Mouse (Mus musculus) liver, adult 2 months (tissue): Measurements from ENCODE around the gene Nlgn2. TPM values are rescaled to one million over a fixed set of nuclear protein-coding genes. Genes with fewer than 3 reads are reported as not detected.

Source experiments
- DNase-seq: peaks from one replicate; pipeline ENCODE4 v3.0.0-alpha.2; 2011; ENCODE audit warnings: low read depth, low spot score; ENCODE audit errors: extremely low read depth
- H3K27ac ChIP-seq: fragments of 200-500 bp; replicated peaks from 2 replicates; pipeline ENCODE4 v1.5.1; 2012; ENCODE audit warnings: low read depth, mild to moderate bottlenecking, control low read depth, inconsistent platforms, low read length; ENCODE audit not compliant: insufficient read depth
- H3K27me3 ChIP-seq: fragments of 200-500 bp; 2 replicates; pipeline ENCODE4 v1.6.1; 2012; ENCODE audit warnings: mild to moderate bottlenecking, moderate library complexity, low read length, inconsistent platforms; ENCODE audit not compliant: control insufficient read depth, insufficient read depth
- H3K36me3 ChIP-seq: fragments of 200-500 bp; 2 replicates; pipeline ENCODE4 v1.6.1; 2012; ENCODE audit warnings: low read length, inconsistent platforms; ENCODE audit not compliant: control insufficient read depth, insufficient read depth
- H3K4me1 ChIP-seq: fragments of 200-500 bp; 2 replicates; pipeline ENCODE4 v1.6.1; 2011; ENCODE audit warnings: low read length; ENCODE audit not compliant: control insufficient read depth, insufficient read depth
- H3K4me3 ChIP-seq: fragments of 200-500 bp; 2 replicates; pipeline ENCODE4 v1.5.1; 2011; ENCODE audit warnings: low read depth, mild to moderate bottlenecking, control low read depth, low read length, moderate library complexity; ENCODE audit not compliant: insufficient read depth
- H3K79me2 ChIP-seq: fragments of 200-500 bp; 2 replicates; pipeline ENCODE4 v1.6.1; 2012; ENCODE audit warnings: inconsistent platforms, mild to moderate bottlenecking, low read length, moderate library complexity; ENCODE audit not compliant: control insufficient read depth, insufficient read depth
- H3K9ac ChIP-seq: fragments of 200-500 bp; 2 replicates; pipeline ENCODE4 v1.6.1; 2012; ENCODE audit warnings: low read depth, mild to moderate bottlenecking, control low read depth, inconsistent platforms, low read length
- CTCF ChIP-seq: fragments of 200-500 bp; IDR thresholded peaks from 2 replicates; pipeline ENCODE4 v1.5.1; 2011; ENCODE audit warnings: low read depth, low read length, control low read depth
- POLR2A ChIP-seq: fragments of 200-500 bp; IDR thresholded peaks from 2 replicates; pipeline ENCODE4 v1.6.1; 2011; ENCODE audit warnings: low read length, control low read depth; ENCODE audit not compliant: insufficient read depth; ENCODE audit errors: extremely low read depth
- WGBS: fragments of 180-500 bp; shearing (Covaris S2); methylation state at CpG from one replicate; pipeline ENCODE4 v1.1.7; 2018; 5-methylcytosine and 5-hydroxymethylcytosine counted together
- polyA plus RNA-seq: library from polyadenylated mRNA; depleted of rRNA; stranded (reverse); fragments of >200 nt; gene quantifications from 2 replicates; pipeline ENCODE4 v1.2.3, GENCODE M21; 2012; rRNA removed
- total RNA-seq: library from RNA; depleted of rRNA; stranded (reverse); fragments of >200 nt; gene quantifications from 2 replicates; pipeline ENCODE4 v1.2.3, GENCODE M21; 2014; rRNA removed

The Nlgn2 gene
- total and polyA plus RNA-seq, 2 experiments = 0.18 to 1.9 TPM

GRCm38 (mm10) chr11:69776488-69776887, 61.1 kb downstream of the Nlgn2 start:
- DNase-seq = no peak
- TF ChIP-seq POLR2A (no peak), CTCF (no peak)
- Histone ChIP-seq H3K27me3 (no peaks in the 10 kb centered on the region), H3K79me2 (0 out of 2 replicates have a peak, but pooled peaks cover 2% of the 10 kb centered on the region), H3K9ac (no peak overlapping the region), H3K36me3 (no peaks in the 10 kb centered on the region; the same call in 1 of the 2 replicates), H3K4me3 (no peak overlapping the region), H3K27ac (no peak overlapping the region), H3K4me1 (no peaks in the 10 kb centered on the region; the same call in 1 of the 2 replicates)
- 92% methylated on average over 20 of the region's 20 CpGs for WGBS

DNA sequence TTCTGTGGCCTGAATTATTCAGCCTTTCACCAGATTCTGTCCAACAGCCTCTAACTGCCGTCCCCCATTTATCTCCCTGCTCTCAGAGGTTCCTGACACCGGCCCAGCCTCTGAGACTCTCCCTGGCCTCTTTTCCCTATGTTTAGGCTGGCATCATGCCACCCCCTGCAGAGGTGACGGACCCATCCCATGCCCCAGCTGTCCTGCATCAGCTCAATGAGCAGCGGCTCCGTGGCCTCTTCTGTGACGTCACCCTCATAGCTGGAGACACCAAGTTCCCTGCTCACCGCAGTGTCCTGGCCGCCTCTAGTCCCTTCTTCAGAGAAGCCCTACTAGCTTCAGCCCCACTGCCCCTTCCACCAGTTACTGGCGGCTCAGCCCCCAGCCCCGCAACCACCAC, 61.9 kb downstream of the Nlgn2 start:
- no peak for DNase-seq

GRCm38 (mm10) chr11:69774961-69775360, 62.6 kb downstream of the Nlgn2 start:
- Histone ChIP-seq H3K36me3 (no peaks in the 10 kb centered on the region; the same call in 1 of the 2 replicates), H3K79me2 (peaks cover 2% of the 10 kb centered on the region; the same call in 1 of the 2 replicates), H3K4me1 (no peaks in the 10 kb centered on the region; the same call in 1 of the 2 replicates), H3K4me3 (no peak overlapping the region), H3K27me3 (no peaks in the 10 kb centered on the region), H3K27ac (no peak overlapping the region), H3K9ac (no peak overlapping the region)
- TF ChIP-seq CTCF (no peak), POLR2A (no peak)
- 71% methylated on average over 5 of the region's 5 CpGs for WGBS
- DNase-seq = no peak

More for the DNA sequence above, 61.9 kb downstream of the Nlgn2 start:
- no peak overlapping the region for H3K9ac ChIP-seq
- TF ChIP-seq POLR2A (no peak), CTCF (no peak)
- H3K4me1 ChIP-seq = no peaks in the 10 kb centered on the region; the same call in 1 of the 2 replicates
- 87% methylated on average over 10 of the region's 10 CpGs for WGBS
- H3K4me3 ChIP-seq = no peak overlapping the region
- H3K36me3 ChIP-seq = no peaks in the 10 kb centered on the region; the same call in 1 of the 2 replicates
- 0 out of 2 replicates have a peak, but pooled peaks cover 2% of the 10 kb centered on the region for H3K79me2 ChIP-seq
- no peaks in the 10 kb centered on the region for H3K27me3 ChIP-seq
- H3K27ac ChIP-seq = no peak overlapping the region

Other genes starting within 250 kb of the Nlgn2 start
Only the 30 nearest of the 42 such genes appear.
- gene Senp3, start 155.7 kb downstream of the Nlgn2 start, total RNA-seq = 26.2 and 31.9 TPM in 2 replicates
- 17.5 and 25.8 TPM in 2 replicates for gene Senp3, start 155.7 kb downstream of the Nlgn2 start, polyA plus RNA-seq
- gene Tnfsf13, start 152.0 kb downstream of the Nlgn2 start, total RNA-seq = 1.0 and 1.4 TPM in 2 replicates
- gene Tnfsf13, start 152.0 kb downstream of the Nlgn2 start, polyA plus RNA-seq = 0.58 and 1.1 TPM in 2 replicates
- gene Tnfsf12, start 141.9 kb downstream of the Nlgn2 start, total RNA-seq = 2.6 and 3.0 TPM in 2 replicates
- 9.5 and 18.0 TPM in 2 replicates for gene Tnfsf12, start 141.9 kb downstream of the Nlgn2 start, polyA plus RNA-seq
- 2.5 and 3.4 TPM in 2 replicates for gene Tnfsfm13, start 141.7 kb downstream of the Nlgn2 start, total RNA-seq
- gene Tnfsfm13, start 141.7 kb downstream of the Nlgn2 start, polyA plus RNA-seq = 2.6 and 3.6 TPM in 2 replicates
- 10.0 and 12.6 TPM in 2 replicates for gene Polr2a, start 79.1 kb downstream of the Nlgn2 start, total RNA-seq
- gene Polr2a, start 79.1 kb downstream of the Nlgn2 start, polyA plus RNA-seq = 9.9 and 10.6 TPM in 2 replicates
- gene Slc35g3, start 75.8 kb downstream of the Nlgn2 start, total RNA-seq = not detected in 2 replicates
- not detected in 2 replicates for gene Slc35g3, start 75.8 kb downstream of the Nlgn2 start, polyA plus RNA-seq
- gene Zbtb4, start 71.9 kb downstream of the Nlgn2 start, total RNA-seq = 2.6 and 4.4 TPM in 2 replicates
- gene Zbtb4, start 71.9 kb downstream of the Nlgn2 start, polyA plus RNA-seq = 8.2 and 9.7 TPM in 2 replicates
- 0.46 and 0.54 TPM in 2 replicates for gene Chrnb1, start 41.8 kb downstream of the Nlgn2 start, total RNA-seq
- 0.28 and 0.35 TPM in 2 replicates for gene Chrnb1, start 41.8 kb downstream of the Nlgn2 start, polyA plus RNA-seq
- 0.18 and 0.20 TPM in 2 replicates for gene Fgf11, start 35.9 kb downstream of the Nlgn2 start, total RNA-seq
- gene Fgf11, start 35.9 kb downstream of the Nlgn2 start, polyA plus RNA-seq = 0.33 and 0.34 TPM in 2 replicates
- gene Tmem102, start 32.2 kb downstream of the Nlgn2 start, total RNA-seq = 2.3 and 2.4 TPM in 2 replicates
- gene Tmem102, start 32.2 kb downstream of the Nlgn2 start, polyA plus RNA-seq = 13.5 and 15.7 TPM in 2 replicates
- gene Gm39566, start 22.5 kb downstream of the Nlgn2 start, total RNA-seq = not detected in 2 replicates
- gene Gm39566, start 22.5 kb downstream of the Nlgn2 start, polyA plus RNA-seq = not detected in 2 replicates
- gene Spem2, start 19.3 kb downstream of the Nlgn2 start, total RNA-seq = not detected in 2 replicates
- not detected in 2 replicates for gene Spem2, start 19.3 kb downstream of the Nlgn2 start, polyA plus RNA-seq
- not detected in 2 replicates for gene Spem1, start 15.6 kb downstream of the Nlgn2 start, total RNA-seq
- gene Spem1, start 15.6 kb downstream of the Nlgn2 start, polyA plus RNA-seq = 0.09 TPM in 1 of 2 replicates, not detected in the other
- gene Tmem256, start 730 bp upstream of the Nlgn2 start, total RNA-seq = 326 and 353 TPM in 2 replicates
- 284 and 370 TPM in 2 replicates for gene Tmem256, start 730 bp upstream of the Nlgn2 start, polyA plus RNA-seq
- 1.5 and 2.6 TPM in 2 replicates for gene Plscr3, start 8.6 kb upstream of the Nlgn2 start, total RNA-seq
- 18.5 and 19.3 TPM in 2 replicates for gene Plscr3, start 8.6 kb upstream of the Nlgn2 start, polyA plus RNA-seq
- 0.07 and 0.18 TPM in 2 replicates for gene Tnk1, start 20.9 kb upstream of the Nlgn2 start, total RNA-seq
- 0.17 TPM in 2 replicates for gene Tnk1, start 20.9 kb upstream of the Nlgn2 start, polyA plus RNA-seq
- not detected in 2 replicates for gene Tmem95, start 40.2 kb upstream of the Nlgn2 start, total RNA-seq
- not detected in 2 replicates for gene Tmem95, start 40.2 kb upstream of the Nlgn2 start, polyA plus RNA-seq
- gene Kctd11, start 43.6 kb upstream of the Nlgn2 start, total RNA-seq = 0.65 and 1.0 TPM in 2 replicates
- 0.68 and 1.6 TPM in 2 replicates for gene Kctd11, start 43.6 kb upstream of the Nlgn2 start, polyA plus RNA-seq
- 1.2 and 1.9 TPM in 2 replicates for gene Acap1, start 57.8 kb upstream of the Nlgn2 start, total RNA-seq
- gene Acap1, start 57.8 kb upstream of the Nlgn2 start, polyA plus RNA-seq = 2.3 and 3.3 TPM in 2 replicates
- 0.13 and 0.18 TPM in 2 replicates for gene 2810408A11Rik, start 63.2 kb upstream of the Nlgn2 start, total RNA-seq
- 0.06 and 0.11 TPM in 2 replicates for gene 2810408A11Rik, start 63.2 kb upstream of the Nlgn2 start, polyA plus RNA-seq
- gene Neurl4, start 63.3 kb upstream of the Nlgn2 start, total RNA-seq = 10.1 and 14.0 TPM in 2 replicates
- gene Neurl4, start 63.3 kb upstream of the Nlgn2 start, polyA plus RNA-seq = 12.6 and 20.7 TPM in 2 replicates
- gene Gps2, start 76.1 kb upstream of the Nlgn2 start, total RNA-seq = 7.0 and 8.5 TPM in 2 replicates
- 32.3 and 41.0 TPM in 2 replicates for gene Gps2, start 76.1 kb upstream of the Nlgn2 start, polyA plus RNA-seq
- 321 and 404 TPM in 2 replicates for gene Eif5a, start 84.2 kb upstream of the Nlgn2 start, total RNA-seq
- gene Eif5a, start 84.2 kb upstream of the Nlgn2 start, polyA plus RNA-seq = 374 and 408 TPM in 2 replicates
- not detected in 2 replicates for gene Ybx2, start 98.0 kb upstream of the Nlgn2 start, total RNA-seq
- 0.20 TPM in 1 of 2 replicates, not detected in the other for gene Ybx2, start 98.0 kb upstream of the Nlgn2 start, polyA plus RNA-seq
- 0.60 and 0.83 TPM in 2 replicates for gene Slc2a4, start 110.4 kb upstream of the Nlgn2 start, total RNA-seq
- 0.39 and 0.58 TPM in 2 replicates for gene Slc2a4, start 110.4 kb upstream of the Nlgn2 start, polyA plus RNA-seq
- 0.20 and 0.37 TPM in 2 replicates for gene Cldn7, start 127.0 kb upstream of the Nlgn2 start, total RNA-seq
- gene Cldn7, start 127.0 kb upstream of the Nlgn2 start, polyA plus RNA-seq = 0.26 and 0.46 TPM in 2 replicates
- gene Ctdnep1, start 143.4 kb upstream of the Nlgn2 start, total RNA-seq = 6.6 and 13.4 TPM in 2 replicates
- 39.1 and 45.3 TPM in 2 replicates for gene Ctdnep1, start 143.4 kb upstream of the Nlgn2 start, polyA plus RNA-seq
- 19.5 and 21.3 TPM in 2 replicates for gene Elp5, start 144.7 kb upstream of the Nlgn2 start, total RNA-seq
- 30.8 and 33.7 TPM in 2 replicates for gene Elp5, start 144.7 kb upstream of the Nlgn2 start, polyA plus RNA-seq
- gene Gabarap, start 153.4 kb upstream of the Nlgn2 start, total RNA-seq = 175 and 176 TPM in 2 replicates
- gene Gabarap, start 153.4 kb upstream of the Nlgn2 start, polyA plus RNA-seq = 430 and 476 TPM in 2 replicates
- 8.0 and 8.5 TPM in 2 replicates for gene Phf23, start 158.0 kb upstream of the Nlgn2 start, total RNA-seq
- gene Phf23, start 158.0 kb upstream of the Nlgn2 start, polyA plus RNA-seq = 8.8 and 12.1 TPM in 2 replicates